Mouse (Mus musculus): ENCODE data around the gene Tenm3.

DNA sequence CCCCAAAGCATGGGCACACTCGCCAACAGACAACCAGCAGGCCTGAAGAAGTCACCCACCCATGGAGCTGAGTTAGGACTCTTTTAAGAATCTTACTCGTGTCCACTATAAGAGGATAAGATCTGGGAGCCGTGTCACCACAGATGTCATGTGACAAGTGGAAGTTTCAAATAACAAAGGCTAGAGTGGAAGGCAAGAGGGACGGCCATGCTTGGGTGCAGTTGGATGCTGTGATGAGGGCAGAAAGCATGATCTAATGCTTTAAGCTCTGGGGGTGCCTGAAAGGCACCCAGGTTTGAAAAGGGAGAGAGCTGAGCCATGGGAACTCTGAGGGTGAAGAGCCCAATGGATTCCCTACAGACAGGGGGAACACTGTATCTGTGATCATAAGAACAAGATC is 64.6 kb downstream of the Tenm3 start:
- no peak for TF ChIP-seq POLR2A (IDR thresholded peaks at IDR 0.05; ENCODE audit: insufficient read length, low read depth)
- TF ChIP-seq E2F4 (IDR thresholded peaks at IDR 0.05; ENCODE audit: insufficient read depth) = no peak
- no peak for TF ChIP-seq REST (IDR thresholded peaks at IDR 0.05; ENCODE audit: insufficient read depth, insufficient read length)
- no peak for TF ChIP-seq MYOG (IDR thresholded peaks at IDR 0.05; ENCODE audit: control insufficient read depth in 1 of 3, insufficient read depth in 1 of 3, insufficient read length in 2 of 3, low read depth in 2 of 3)
- no peak for TF ChIP-seq MYOD1 (IDR thresholded peaks at IDR 0.05; ENCODE audit: control insufficient read depth in 1 of 3, insufficient read length in 2 of 3, low read depth in 2 of 3)
- TF ChIP-seq TCF12 (IDR thresholded peaks at IDR 0.05; ENCODE audit: insufficient read depth, poor library complexity, severe bottlenecking) = no peak
